Mouse (Mus musculus) heart, postnatal 25 days (tissue): ENCODE data around the gene Snn. TPM values are rescaled to one million over a fixed set of nuclear protein-coding genes. Genes with fewer than 3 reads are reported as not detected.

Experiments
- total RNA-seq, 2 experiments: library from RNA; stranded (reverse); gene quantifications; 2 replicates each; pipeline ENCODE4 v1.2.3; 2021

Snn gene
- total RNA-seq, 2 experiments from 2014 or later = 28.3 to 33.3 TPM

Other genes starting within 250 kb of the Snn start
- gene Gm11172, start 248.0 kb upstream of the Snn start, total RNA-seq = not detected
- under 1 TPM; 0.56 to 0.62 TPM for gene Rmi2, start 225.9 kb upstream of the Snn start, total RNA-seq
- 10 to 100 TPM; 21.7 to 24.2 TPM for gene Litaf, start 5.2 kb downstream of the Snn start, total RNA-seq
- 10 to 100 TPM; 15.9 to 17.0 TPM for gene Txndc11, start 73.7 kb downstream of the Snn start, total RNA-seq
- 10 to 100 TPM; 28.0 to 29.8 TPM for gene Zc3h7a, start 115.4 kb downstream of the Snn start, total RNA-seq
- 10 to 100 TPM; 52.7 to 56.8 TPM for gene Rsl1d1, start 142.4 kb downstream of the Snn start, total RNA-seq
- gene Gspt1, start 193.4 kb downstream of the Snn start, total RNA-seq = 10 to 100 TPM; 63.4 to 68.2 TPM